Mouse (Mus musculus): ENCODE results near the gene Pigl.

Gene Pigl

GRCm38 (mm10) chr11:62558961-62559646 is 100.8 kb downstream of the Pigl start:
- DNase-seq (ENCODE audit: low read depth) = no peak

GRCm38 (mm10) chr11:62560463-62561016 is 102.3 kb downstream of the Pigl start:
- DNase-seq (ENCODE audit: low read depth) = no peak

DNA sequence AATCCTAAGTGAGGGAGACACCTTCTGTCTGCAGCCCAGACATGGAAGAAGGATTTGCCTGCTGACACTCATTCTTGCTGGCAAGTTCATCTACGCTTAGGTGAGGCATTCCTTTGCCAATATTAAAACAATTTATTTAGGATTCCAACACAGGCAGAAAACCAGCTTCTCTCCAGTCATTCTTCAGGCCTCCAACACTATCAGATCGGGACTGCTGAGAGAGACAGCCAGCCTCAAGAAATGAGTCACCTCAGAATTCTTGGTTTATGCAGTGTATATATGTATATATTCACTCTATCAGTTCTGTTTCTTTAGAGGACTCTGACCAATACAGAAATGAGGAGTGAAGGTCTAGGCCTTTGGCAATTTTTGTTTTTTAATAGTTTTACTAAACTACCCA is 105.3 kb downstream of the Pigl start:
- no peak for DNase-seq (ENCODE audit: low read depth)

All from c-Kit-positive CD71-negative TER-119-negative erythroid progenitor cells, embryonic 14.5 days (primary cell).